Mouse (Mus musculus) gastrocnemius, adult 2 months (tissue): Measurements from ENCODE around the gene Wnt1. TPM values are rescaled to one million over a fixed set of nuclear protein-coding genes. Genes with fewer than 3 reads are reported as not detected.
A peak's percentile ranks its signal among the peaks of the same experiment; 100 is the strongest.

Source experiments
- DNase-seq: peaks from one replicate; pipeline ENCODE4 v3.0.0; 2022
- H3K27ac ChIP-seq: fragments of 200-600 bp; 2 replicates; pipeline ENCODE4 v1.8.1; 2022; ENCODE audit warnings: mild to moderate bottlenecking
- H3K4me3 ChIP-seq: fragments of 200-600 bp; 2 replicates; pipeline ENCODE4 v1.8.1; 2022; ENCODE audit warnings: mild to moderate bottlenecking, moderate library complexity
- CTCF ChIP-seq: fragments of 200-600 bp; IDR thresholded peaks from 2 replicates; pipeline ENCODE4 v1.8.1; 2022; ENCODE audit warnings: antibody characterized with exemption, mild to moderate bottlenecking, moderate library complexity
- intact Hi-C: fragments of 180-260 bp; cut with DNase I; formaldehyde crosslinking; loops from one replicate; pipeline ENCODE4 v1.15.1; 2025
- total RNA-seq, 2 experiments: library from RNA; stranded (reverse); gene quantifications; 2 replicates each; pipeline ENCODE4 v1.2.3; 2021

Gene Wnt1
- total RNA-seq, 2 experiments from 2014 or later = 0.08 TPM; not detected in 1

GRCm38 (mm10) chr15:98818171-98818570 lies 28.5 kb downstream of the Wnt1 start:
- no peak for TF ChIP-seq CTCF
- DNase-seq = no peak
- H3K4me3 ChIP-seq = no peak overlapping the region
- H3K27ac ChIP-seq = no peak overlapping the region
- intact Hi-C loops = no loop called here

GRCm38 (mm10) chr15:98820937-98821336 lies 31.3 kb downstream of the Wnt1 start:
- DNase-seq = no peak
- TF ChIP-seq CTCF = no peak
- Histone ChIP-seq H3K27ac (no peak overlapping the region), H3K4me3 (no peak overlapping the region)
- intact Hi-C loops = no loop called here

- DNase-seq = no peak
- intact Hi-C loops = no loop called here
- TF ChIP-seq CTCF = peak; percentile 51
Measured at GRCm38 (mm10) chr15:98821403-98821802, 31.7 kb downstream of the Wnt1 start.

GRCm38 (mm10) chr15:98822147-98822546 lies 32.5 kb downstream of the Wnt1 start:
- intact Hi-C loops = no loop called here
- H3K27ac ChIP-seq = no peak overlapping the region
- TF ChIP-seq CTCF = no peak
- H3K4me3 ChIP-seq = no peak overlapping the region
- DNase-seq = no peak

More at GRCm38 (mm10) chr15:98821403-98821802, 31.7 kb downstream of the Wnt1 start:
- no peak overlapping the region for H3K27ac ChIP-seq
- H3K4me3 ChIP-seq = no peak overlapping the region

- intact Hi-C loops = no loop called here
- TF ChIP-seq CTCF = peak; percentile 38; the same call in 1 of the 2 replicates
Measured at GRCm38 (mm10) chr15:98823434-98823833, 33.8 kb downstream of the Wnt1 start.

GRCm38 (mm10) chr15:98827611-98828011 lies 38.0 kb downstream of the Wnt1 start:
- H3K27ac ChIP-seq = no peak overlapping the region
- no peak overlapping the region for H3K4me3 ChIP-seq
- DNase-seq = no peak
- intact Hi-C loops = no loop called here
- no peak for TF ChIP-seq CTCF

More at GRCm38 (mm10) chr15:98823434-98823833, 33.8 kb downstream of the Wnt1 start:
- no peak for DNase-seq
- Histone ChIP-seq H3K4me3 (no peak overlapping the region), H3K27ac (no peak overlapping the region)

- intact Hi-C loops = loop anchor here (5.0 kb wide), 1 partner anchor 36 kb away; no protein-coding TSS in a partner anchor
- TF ChIP-seq CTCF = peak; percentile 75
- H3K4me3 ChIP-seq = peak within 1 kb of the TSS; percentile 92
Measured at GRCm38 (mm10) chr15:98830736-98831683, 41.4 kb downstream of the Wnt1 start, which contains the start of gene Prkag1. Gene Prkag1 (minus strand): TSS chr15:98831521.

GRCm38 (mm10) chr15:98831684-98832035 lies 42.0 kb downstream of the Wnt1 start:
- no peak for TF ChIP-seq CTCF
- peak overlapping the region; percentile 98 for H3K27ac ChIP-seq
- intact Hi-C loops = loop anchor here (5.0 kb wide), 1 partner anchor 36 kb away; no protein-coding TSS in a partner anchor

More at GRCm38 (mm10) chr15:98830736-98831683, 41.4 kb downstream of the Wnt1 start, which contains the start of gene Prkag1:
- peak within 1 kb of the TSS; percentile 98 for H3K27ac ChIP-seq
- DNase-seq = peak; percentile 98

GRCm38 (mm10) chr15:98832161-98833058 lies 42.8 kb downstream of the Wnt1 start:
- TF ChIP-seq CTCF = no peak
- no peak for DNase-seq
- intact Hi-C loops = loop anchor here (5.0 kb wide), 1 partner anchor 35 kb away; no protein-coding TSS in a partner anchor
- Histone ChIP-seq H3K4me3 (peak overlapping the region; percentile 92; the same call in 1 of the 2 replicates), H3K27ac (peak overlapping the region; percentile 98)

More at GRCm38 (mm10) chr15:98831684-98832035, 42.0 kb downstream of the Wnt1 start:
- no peak for DNase-seq
- H3K4me3 ChIP-seq = peak overlapping the region; percentile 92

GRCm38 (mm10) chr15:98833281-98833680 lies 43.6 kb downstream of the Wnt1 start:
- no peak for DNase-seq
- H3K27ac ChIP-seq = no peak overlapping the region
- intact Hi-C loops = loop anchor here (5.0 kb wide), 1 partner anchor 34 kb away; no protein-coding TSS in a partner anchor

GRCm38 (mm10) chr15:98834059-98834458 lies 44.4 kb downstream of the Wnt1 start:
- DNase-seq = no peak
- no peak for TF ChIP-seq CTCF
- intact Hi-C loops = loop anchor here (5.0 kb wide), 1 partner anchor 33 kb away; no protein-coding TSS in a partner anchor
- H3K27ac ChIP-seq = no peak overlapping the region
- H3K4me3 ChIP-seq = no peak overlapping the region

More at GRCm38 (mm10) chr15:98833281-98833680, 43.6 kb downstream of the Wnt1 start:
- no peak overlapping the region for H3K4me3 ChIP-seq
- no peak for TF ChIP-seq CTCF

GRCm38 (mm10) chr15:98835291-98835690 lies 45.6 kb downstream of the Wnt1 start:
- no peak for TF ChIP-seq CTCF
- no peak overlapping the region for H3K4me3 ChIP-seq
- DNase-seq = no peak
- H3K27ac ChIP-seq = no peak overlapping the region
- intact Hi-C loops = no loop called here
